Mouse (Mus musculus) thymus, postnatal 0 days (tissue): ENCODE results near the gene Galnt9. TPM values are rescaled to one million over a fixed set of nuclear protein-coding genes. Genes with fewer than 3 reads are reported as not detected.

ENCODE experiments used
- DNase-seq: peaks from one replicate; pipeline ENCODE4 v3.0.0-alpha.2; 2015; ENCODE audit warnings: low spot score
- polyA plus RNA-seq: library from polyadenylated mRNA; unstranded; fragments of >200 nt; fragmentation: Nextera tagmentation; extraction: Ambion mirVana; gene quantifications from 2 replicates; pipeline ENCODE4 v1.2.1, GENCODE M21; 2015

Galnt9 gene
- polyA plus RNA-seq, 1 experiment from 2014 or later, result 0.46 TPM

- DNase-seq, result no peak
Observed at GRCm38 (mm10) chr5:110534402-110534801, 9.8 kb upstream of the Galnt9 start.

- no peak for DNase-seq
Observed at GRCm38 (mm10) chr5:110535964-110536363, 8.2 kb upstream of the Galnt9 start.

DNA sequence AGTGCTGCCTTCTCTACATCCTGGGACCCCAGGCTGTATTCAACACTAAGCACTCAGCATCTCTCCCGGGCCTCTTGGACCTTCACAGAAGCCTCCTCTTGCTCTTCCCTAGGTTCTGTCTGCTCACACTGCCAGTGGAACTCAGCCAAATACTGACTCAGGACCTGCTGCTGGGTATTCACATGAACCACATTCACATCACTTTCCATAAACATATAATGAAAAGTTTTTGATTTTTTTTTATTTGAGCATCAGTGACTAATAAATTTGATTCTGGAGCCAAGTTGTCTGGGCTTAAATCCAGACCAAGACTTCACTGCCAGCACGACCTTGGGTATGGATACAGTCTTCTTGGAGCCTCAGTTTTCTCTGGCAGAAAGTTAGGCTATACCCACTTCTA, 3.2 kb upstream of the Galnt9 start:
- no peak for DNase-seq

- no peak for DNase-seq
Observed at GRCm38 (mm10) chr5:110541456-110541855, 2.7 kb upstream of the Galnt9 start.

DNA sequence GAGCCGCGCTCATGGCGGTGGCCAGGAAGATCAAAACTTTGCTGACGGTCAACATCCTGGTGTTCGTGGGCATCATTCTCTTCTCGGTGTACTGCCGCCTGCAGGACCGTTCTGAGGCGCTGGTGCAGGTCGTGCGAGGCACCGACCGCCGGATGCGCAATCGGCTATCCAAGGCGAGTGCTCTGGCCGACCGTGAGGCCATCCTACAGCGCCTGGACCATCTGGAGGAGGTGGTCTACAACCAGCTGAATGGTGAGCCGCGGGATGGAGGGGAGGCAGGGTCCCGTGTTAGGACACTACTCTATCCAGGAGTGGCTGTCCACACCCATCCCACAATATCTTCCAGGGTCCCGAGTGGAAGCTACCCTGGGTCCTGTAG, 525 bp downstream of the Galnt9 start:
- no peak for DNase-seq

GRCm38 (mm10) chr5:110545311-110545710, 1.2 kb downstream of the Galnt9 start:
- DNase-seq, result no peak

DNA sequence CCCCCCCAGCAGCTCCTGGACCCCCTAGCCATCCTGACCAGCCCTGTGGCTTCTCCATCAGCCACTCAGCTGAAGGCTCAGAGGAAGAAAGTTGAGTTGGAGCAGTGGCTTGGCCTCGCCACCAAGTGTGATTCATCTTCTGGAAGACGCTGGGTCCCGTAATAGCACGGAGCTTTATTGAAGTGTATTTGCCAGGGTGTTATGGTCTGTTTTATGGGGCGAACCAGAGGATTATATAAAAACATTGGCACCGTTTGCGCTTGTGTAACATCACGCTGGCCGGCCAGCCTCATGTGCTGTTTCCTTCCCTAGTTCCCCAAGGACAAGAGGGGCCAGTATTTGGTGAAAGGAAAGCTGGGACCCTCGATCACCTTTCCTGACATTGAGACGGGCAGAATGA, 2.0 kb downstream of the Galnt9 start:
- DNase-seq, result no peak

- no peak for DNase-seq
Observed at GRCm38 (mm10) chr5:110546726-110547406, 2.7 kb downstream of the Galnt9 start.

DNA sequence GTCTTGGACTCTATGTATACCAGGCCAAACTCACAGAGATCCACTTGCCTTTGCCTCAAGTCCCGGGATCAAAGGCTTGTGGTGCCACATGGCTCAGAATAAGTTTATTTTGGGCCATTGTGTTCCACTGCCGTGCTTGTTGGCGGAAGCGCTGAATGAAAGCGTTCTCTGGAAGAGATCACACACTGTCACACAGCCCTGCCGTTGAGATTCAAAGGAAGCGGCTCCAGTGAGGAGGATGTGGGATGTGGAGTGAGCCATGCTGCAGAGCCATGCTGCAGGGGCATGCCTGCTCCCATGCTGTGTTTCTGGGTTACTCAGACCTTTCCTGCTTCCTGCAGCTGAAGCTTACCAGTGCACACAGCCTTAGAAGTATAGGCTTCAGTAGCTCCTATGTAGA, 4.3 kb downstream of the Galnt9 start:
- no peak for DNase-seq

DNA sequence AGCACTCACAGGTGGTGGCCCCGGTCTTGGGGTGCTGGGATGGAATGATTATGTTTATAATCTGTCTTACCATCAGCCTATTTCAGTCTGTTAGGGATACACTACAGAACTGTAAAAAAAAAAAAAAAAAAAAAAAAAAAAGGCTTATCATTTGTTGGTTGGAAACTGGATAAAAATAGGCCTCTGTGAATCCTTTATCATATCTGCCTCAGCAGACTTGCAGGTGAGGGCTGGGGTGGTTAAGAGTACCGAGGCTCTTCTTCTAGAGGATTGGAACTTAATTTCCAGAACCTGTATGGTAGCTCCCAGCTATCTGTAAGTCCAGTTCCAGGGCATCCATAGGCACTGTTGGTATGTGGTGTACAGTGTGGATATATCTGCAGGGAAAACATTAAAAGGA, 6.0 kb downstream of the Galnt9 start:
- DNase-seq, result no peak

DNA sequence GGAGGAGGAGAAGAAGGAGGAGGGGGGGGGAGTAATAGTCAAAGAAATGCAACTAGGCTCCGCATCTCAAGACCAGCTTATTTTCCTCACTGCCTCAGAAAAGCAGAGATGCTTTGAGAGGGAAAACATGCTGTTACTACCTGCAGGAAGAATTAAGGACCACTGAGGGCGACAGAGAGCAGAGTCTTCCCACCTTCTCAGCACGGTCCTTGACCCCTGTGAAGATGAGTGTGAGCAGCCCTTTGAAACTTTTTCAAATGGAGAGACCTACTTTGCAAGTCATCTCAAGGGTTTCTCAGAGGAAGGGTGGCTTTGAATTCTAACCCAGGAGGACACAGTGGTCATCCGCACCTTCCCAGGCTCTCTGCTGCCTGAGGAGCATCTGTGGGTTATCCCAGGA, 6.7 kb downstream of the Galnt9 start:
- no peak for DNase-seq

DNA sequence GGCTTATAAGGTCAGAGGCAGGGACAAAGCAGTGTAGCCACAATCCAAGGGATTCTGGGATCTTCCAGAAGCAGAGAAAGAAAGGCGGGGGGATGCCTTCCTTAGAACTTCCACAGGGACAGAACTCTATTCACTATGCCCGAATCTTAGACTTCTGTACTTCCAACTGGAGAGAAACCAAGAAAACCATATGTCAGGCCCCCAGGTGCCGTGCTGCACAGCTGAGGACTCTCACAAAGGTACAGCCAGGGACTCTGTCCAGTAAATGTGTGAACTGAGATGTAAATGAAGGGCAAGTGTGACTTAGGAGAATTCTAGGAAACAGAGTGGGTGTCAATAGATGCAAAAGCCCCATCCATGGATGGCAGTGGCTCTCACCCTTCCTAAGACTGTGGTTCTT, 7.8 kb downstream of the Galnt9 start:
- no peak for DNase-seq

GRCm38 (mm10) chr5:110553315-110553714, 9.2 kb downstream of the Galnt9 start:
- no peak for DNase-seq

DNA sequence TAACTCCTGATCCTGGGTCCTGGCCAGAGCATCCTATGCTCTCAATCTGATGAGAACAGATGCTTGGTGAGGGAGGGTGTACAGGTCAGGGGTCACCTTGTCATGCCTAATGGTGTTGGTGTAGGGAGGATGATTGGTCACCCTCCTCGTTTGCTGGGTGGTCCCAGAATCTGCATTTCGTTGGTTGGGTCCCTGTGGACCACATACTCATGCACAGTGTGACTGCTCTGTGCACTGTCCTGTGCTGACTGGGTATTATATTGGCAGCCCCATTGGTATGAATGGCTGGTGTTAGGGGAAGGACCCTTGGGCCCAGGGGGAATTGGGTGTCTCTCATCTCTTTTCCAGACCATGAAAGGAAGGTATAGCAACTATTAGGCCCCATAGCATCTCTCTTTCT, 11.0 kb downstream of the Galnt9 start:
- DNase-seq, result no peak

DNA sequence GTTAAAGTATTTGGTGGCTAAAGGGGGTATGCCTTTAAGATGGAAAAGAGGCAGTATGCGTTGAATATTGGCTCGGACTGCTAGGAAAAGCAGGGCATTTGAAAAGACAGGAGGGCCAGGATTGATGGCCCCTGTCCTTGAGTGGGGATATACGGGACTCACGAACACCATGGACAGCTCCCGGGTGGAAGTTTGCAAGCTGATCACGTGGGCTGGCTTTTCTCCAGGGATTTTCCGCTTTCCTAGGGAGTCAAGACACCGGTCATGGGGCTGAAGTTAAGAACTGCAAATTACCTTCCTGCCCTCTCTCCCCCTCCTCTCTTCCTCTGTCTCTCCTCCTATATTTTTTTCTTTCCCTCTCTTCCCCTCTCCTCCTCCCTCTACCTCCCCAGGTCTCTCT, 14.2 kb downstream of the Galnt9 start:
- no peak for DNase-seq

- no peak for DNase-seq
Observed at GRCm38 (mm10) chr5:110559679-110560078, 15.5 kb downstream of the Galnt9 start.

GRCm38 (mm10) chr5:110562741-110563326, 18.7 kb downstream of the Galnt9 start:
- no peak for DNase-seq

GRCm38 (mm10) chr5:110564986-110565644, 21.0 kb downstream of the Galnt9 start:
- DNase-seq, result no peak

- no peak for DNase-seq
Observed at GRCm38 (mm10) chr5:110567547-110567946, 23.4 kb downstream of the Galnt9 start.

- no peak for DNase-seq
Observed at GRCm38 (mm10) chr5:110574888-110575287, 30.7 kb downstream of the Galnt9 start.

DNA sequence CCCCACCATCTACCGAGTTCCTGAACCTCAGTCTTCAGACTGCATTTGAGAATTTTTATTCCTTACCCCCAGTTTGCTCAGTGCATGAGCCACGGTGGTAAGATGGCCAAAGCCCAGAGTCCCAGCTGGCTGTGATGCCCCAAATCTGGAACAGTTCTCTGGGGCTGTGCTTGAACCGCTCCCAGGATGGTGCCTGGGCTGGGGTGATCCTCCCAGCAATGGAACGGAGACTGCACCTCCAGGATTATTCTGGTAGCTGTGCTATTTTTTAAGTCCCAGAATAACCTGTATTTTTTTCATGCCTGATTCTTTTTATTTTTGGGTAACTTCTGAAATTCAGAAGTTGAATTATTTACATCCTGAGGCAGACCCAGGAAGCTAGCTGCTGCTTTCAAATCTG, 35.1 kb downstream of the Galnt9 start:
- DNase-seq, result no peak

- DNase-seq, result no peak
Observed at GRCm38 (mm10) chr5:110580569-110581239, 36.5 kb downstream of the Galnt9 start.
